Mouse (Mus musculus) c-Kit-negative CD71-positive TER-119-positive erythroid progenitor cells, embryonic 14.5 days (primary cell): ENCODE data around the gene Focad.
"Not testable (repeated sequence)": the region's sequence is repeated elsewhere in the genome, so short reads cannot be mapped to it uniquely, and the experiment has no call there.

Experiments
- DNase-seq: peaks from one replicate; pipeline ENCODE4 v3.0.0-alpha.2; 2013; ENCODE audit warnings: low read depth, low spot score

The Focad gene

GRCm38 (mm10) chr4:88390596-88390995 lies 296.2 kb downstream of the Focad start:
- not testable (repeated sequence) for DNase-seq

GRCm38 (mm10) chr4:88395717-88396116 lies 301.3 kb downstream of the Focad start:
- no peak for DNase-seq

GRCm38 (mm10) chr4:88396995-88397521 lies 302.6 kb downstream of the Focad start:
- no peak for DNase-seq

GRCm38 (mm10) chr4:88400302-88400991 lies 306.0 kb downstream of the Focad start:
- no peak for DNase-seq

GRCm38 (mm10) chr4:88400992-88401313 lies 306.5 kb downstream of the Focad start:
- no peak for DNase-seq

GRCm38 (mm10) chr4:88402884-88403283 lies 308.5 kb downstream of the Focad start:
- no peak for DNase-seq

- no peak for DNase-seq
Measured at GRCm38 (mm10) chr4:88406887-88407696, 312.7 kb downstream of the Focad start.

GRCm38 (mm10) chr4:88409279-88409678 lies 314.9 kb downstream of the Focad start:
- no peak for DNase-seq

GRCm38 (mm10) chr4:88412331-88412730 lies 317.9 kb downstream of the Focad start:
- DNase-seq, result no peak

- DNase-seq, result no peak
Measured at GRCm38 (mm10) chr4:88415017-88415416, 320.6 kb downstream of the Focad start.

- no peak for DNase-seq
Measured at GRCm38 (mm10) chr4:88419378-88419777, 324.9 kb downstream of the Focad start.

GRCm38 (mm10) chr4:88424563-88424962 lies 330.1 kb downstream of the Focad start:
- DNase-seq, result no peak

GRCm38 (mm10) chr4:88427630-88428239 lies 333.3 kb downstream of the Focad start:
- DNase-seq, result no peak

- no peak for DNase-seq
Measured at GRCm38 (mm10) chr4:88432412-88433024, 338.1 kb downstream of the Focad start.

GRCm38 (mm10) chr4:88436593-88437165 lies 342.2 kb downstream of the Focad start:
- DNase-seq, result no peak

- DNase-seq, result no peak
Measured at GRCm38 (mm10) chr4:88437166-88437565, 342.7 kb downstream of the Focad start.

GRCm38 (mm10) chr4:88437917-88438316 lies 343.5 kb downstream of the Focad start:
- DNase-seq, result no peak

- DNase-seq, result no peak
Measured at GRCm38 (mm10) chr4:88438326-88438989, 344.0 kb downstream of the Focad start, which contains the start of gene Hacd4. TSS of gene Hacd4 (minus strand) at chr4:88438928.

- no peak for DNase-seq
Measured at GRCm38 (mm10) chr4:88438990-88439329, 344.5 kb downstream of the Focad start.

GRCm38 (mm10) chr4:88439669-88440123 lies 345.3 kb downstream of the Focad start:
- DNase-seq, result no peak

- no peak for DNase-seq
Measured at GRCm38 (mm10) chr4:88440814-88441213, 346.4 kb downstream of the Focad start.
